Mouse (Mus musculus): ENCODE measurements at regions not wholly inside any gene's neighbourhood (a gene's known extent, or its start where the extent isn't known, plus 50 kb on each side); places are given as distances from the start of the nearest gene placed in this dataset.

GRCm38 (mm10) chr10:8130057-8130456 lies 174.0 kb upstream of the Tab2 start:
- TF ChIP-seq CTCF (IDR thresholded peaks at IDR 0.05; ENCODE audit: extremely low read depth, insufficient read length, insufficient replicate concordance, low read depth, low read length): no peak
- no peak for TF ChIP-seq POLR2A (IDR thresholded peaks at IDR 0.05; ENCODE audit: low read depth, low read length)
